Mouse (Mus musculus) limb, embryonic 10.5 days (tissue): ENCODE data around the gene Ccdc151. TPM values are rescaled to one million over a fixed set of nuclear protein-coding genes. Genes with fewer than 3 reads are reported as not detected.
A peak's percentile ranks its signal among the peaks of the same experiment; 100 is the strongest.

Experiments used
- DNase-seq: peaks from one replicate; pipeline ENCODE4 v3.0.0-alpha.2; 2017; ENCODE audit warnings: low spot score
- H3K27ac ChIP-seq: fragments of 300-500 bp; sonication (generic); 2 replicates; pipeline ENCODE4 v1.5.1; 2016; ENCODE audit warnings: mild to moderate bottlenecking
- H3K27me3 ChIP-seq: fragments of 300-500 bp; sonication (generic); 2 replicates; pipeline ENCODE4 v1.6.1; 2016; ENCODE audit warnings: low read depth, mild to moderate bottlenecking; ENCODE audit not compliant: poor library complexity, severe bottlenecking
- H3K36me3 ChIP-seq: fragments of 300-500 bp; sonication (generic); 2 replicates; pipeline ENCODE4 v1.6.1; 2016; ENCODE audit warnings: mild to moderate bottlenecking, moderate library complexity
- H3K4me1 ChIP-seq: fragments of 300-500 bp; sonication (generic); 2 replicates; pipeline ENCODE4 v1.6.1; 2016
- H3K4me3 ChIP-seq: fragments of 300-500 bp; sonication (generic); 2 replicates; pipeline ENCODE4 v1.5.1; 2016; ENCODE audit warnings: mild to moderate bottlenecking, moderate library complexity
- H3K9me3 ChIP-seq: fragments of 300-500 bp; sonication (generic); replicated peaks from 2 replicates; pipeline ENCODE4 v1.6.1; 2016; ENCODE audit warnings: mild to moderate bottlenecking
- WGBS: fragments of 180-500 bp; shearing (Covaris S2); methylation state at CpG from one replicate; pipeline ENCODE4 v1.1.7; 2016; 5-methylcytosine and 5-hydroxymethylcytosine counted together
- polyA plus RNA-seq: library from polyadenylated mRNA; unstranded; fragments of >200 nt; fragmentation: Nextera tagmentation; extraction: Ambion mirVana; gene quantifications from 2 replicates; pipeline ENCODE4 v1.2.1, GENCODE M21; 2016

Ccdc151 gene
- polyA plus RNA-seq, 1 experiment from 2014 or later = 2.0 TPM

DNA sequence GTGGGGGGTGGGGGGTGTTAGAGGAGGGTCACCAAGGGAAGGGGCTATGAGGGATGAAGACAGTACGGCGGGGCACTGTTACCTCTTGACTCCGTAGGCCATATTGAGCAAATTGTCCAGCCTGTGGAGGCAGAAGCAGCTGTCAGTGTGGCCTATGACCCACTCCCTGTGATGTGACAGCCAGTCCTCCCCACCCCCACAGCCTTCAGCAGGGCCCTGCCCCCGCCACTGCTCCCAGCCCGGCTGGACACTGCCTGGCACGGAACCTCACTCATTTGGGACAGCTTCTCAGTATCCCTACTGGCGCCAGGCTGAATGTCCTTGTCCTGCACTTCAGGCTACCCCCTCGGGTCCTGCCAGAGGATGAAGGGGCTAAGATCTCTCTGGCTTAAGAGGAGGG is 22.2 kb upstream of the Ccdc151 start:
- WGBS = 61% methylated on average over 8 of the region's 8 CpGs
- Histone ChIP-seq H3K27me3 (no peaks in the 10 kb centered on the region), H3K36me3 (no peaks in the 10 kb centered on the region), H3K4me1 (peaks cover 8% of the 10 kb centered on the region), H3K9me3 (no peaks in the 10 kb centered on the region), H3K4me3 (no peak overlapping the region), H3K27ac (no peak overlapping the region)
- DNase-seq = no peak

DNA sequence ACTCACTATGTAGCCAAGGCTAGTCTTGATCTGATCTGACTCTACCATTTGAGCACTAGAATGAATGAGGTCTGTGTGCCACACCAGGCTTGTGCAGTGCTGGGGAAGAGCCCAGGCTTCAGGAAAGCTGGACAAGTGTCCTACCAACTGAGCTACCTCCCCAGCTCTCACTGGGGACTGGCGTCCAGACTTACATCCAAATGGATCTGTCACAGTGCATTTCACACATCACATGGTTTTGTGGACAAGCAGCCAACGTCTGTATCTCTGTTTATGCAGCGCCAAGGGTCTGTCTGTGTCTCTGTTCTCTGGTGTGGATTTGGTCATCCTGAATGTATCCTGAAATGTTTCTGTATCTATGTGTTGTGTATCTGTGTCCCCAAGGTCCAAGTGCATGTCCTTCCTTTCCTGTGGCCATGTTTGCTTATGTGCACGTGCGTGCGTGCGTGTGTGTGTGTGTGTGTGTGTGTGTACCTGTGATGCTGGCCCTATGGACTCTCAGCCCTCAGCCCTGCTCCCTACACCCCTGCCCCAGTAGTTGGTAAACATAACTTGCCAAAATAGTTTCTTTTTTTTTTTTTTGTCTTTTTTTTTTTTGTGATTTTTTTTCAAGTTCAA is 14.9 kb upstream of the Ccdc151 start:
- no peak for DNase-seq
- 82% methylated on average over 7 of the region's 7 CpGs for WGBS
- no peak overlapping the region for H3K4me3 ChIP-seq
- H3K27me3 ChIP-seq = no peaks in the 10 kb centered on the region
- H3K9me3 ChIP-seq = no peaks in the 10 kb centered on the region
- peaks cover 32% of the 10 kb centered on the region for H3K36me3 ChIP-seq
- no peak overlapping the region for H3K27ac ChIP-seq
- no peaks in the 10 kb centered on the region for H3K4me1 ChIP-seq

DNA sequence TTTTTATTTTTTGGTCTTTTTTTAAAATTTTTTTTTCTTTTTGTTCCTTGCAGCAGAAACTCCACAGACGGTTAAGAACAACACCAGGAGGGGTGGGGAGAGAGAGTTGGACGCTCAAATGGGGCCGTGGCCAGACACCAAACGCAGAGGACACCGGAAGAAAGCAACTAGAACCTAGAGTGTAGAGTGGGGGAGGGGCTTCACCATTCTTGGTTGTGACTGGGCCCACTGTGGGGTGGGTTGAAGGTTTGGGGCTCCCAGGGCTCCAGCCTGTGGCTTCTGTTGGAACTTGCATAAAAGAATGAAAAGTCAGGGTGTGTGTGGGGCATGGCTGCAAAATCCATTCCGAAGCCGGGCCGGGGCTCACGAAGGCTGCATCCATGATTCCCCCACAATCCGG is 13.8 kb upstream of the Ccdc151 start:
- Histone ChIP-seq H3K27ac (0 out of 2 replicates have a peak overlapping the region, but pooled peaks have one; percentile 10), H3K9me3 (no peaks in the 10 kb centered on the region), H3K4me1 (no peaks in the 10 kb centered on the region), H3K36me3 (peaks cover 42% of the 10 kb centered on the region), H3K27me3 (no peaks in the 10 kb centered on the region), H3K4me3 (no peak overlapping the region)
- no peak for DNase-seq
- WGBS = 70% methylated on average over 10 of the region's 10 CpGs

DNA sequence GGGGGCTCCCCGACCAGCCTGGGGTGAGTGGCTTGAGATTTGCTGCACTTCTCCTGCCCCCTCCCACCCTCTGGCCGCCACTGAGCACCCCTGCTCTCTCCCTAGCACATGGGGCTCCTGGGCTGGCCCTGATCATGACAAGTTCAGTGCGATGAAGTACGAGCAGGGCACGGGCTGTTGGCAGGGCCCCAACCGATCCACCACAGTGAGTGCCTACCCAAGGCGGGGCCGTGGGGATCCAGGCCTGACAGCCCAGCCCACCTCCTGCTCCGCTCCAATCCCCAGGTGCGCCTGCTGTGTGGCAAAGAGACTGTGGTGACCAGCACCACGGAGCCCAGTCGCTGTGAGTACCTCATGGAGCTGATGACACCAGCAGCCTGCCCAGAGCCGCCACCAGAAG is 10.3 kb upstream of the Ccdc151 start:
- Histone ChIP-seq H3K27ac (no peak overlapping the region), H3K4me3 (no peak overlapping the region), H3K36me3 (peaks cover 77% of the 10 kb centered on the region), H3K9me3 (no peaks in the 10 kb centered on the region), H3K4me1 (no peaks in the 10 kb centered on the region), H3K27me3 (no peaks in the 10 kb centered on the region)
- 92% methylated on average over 13 of the region's 13 CpGs for WGBS
- no peak for DNase-seq

DNA sequence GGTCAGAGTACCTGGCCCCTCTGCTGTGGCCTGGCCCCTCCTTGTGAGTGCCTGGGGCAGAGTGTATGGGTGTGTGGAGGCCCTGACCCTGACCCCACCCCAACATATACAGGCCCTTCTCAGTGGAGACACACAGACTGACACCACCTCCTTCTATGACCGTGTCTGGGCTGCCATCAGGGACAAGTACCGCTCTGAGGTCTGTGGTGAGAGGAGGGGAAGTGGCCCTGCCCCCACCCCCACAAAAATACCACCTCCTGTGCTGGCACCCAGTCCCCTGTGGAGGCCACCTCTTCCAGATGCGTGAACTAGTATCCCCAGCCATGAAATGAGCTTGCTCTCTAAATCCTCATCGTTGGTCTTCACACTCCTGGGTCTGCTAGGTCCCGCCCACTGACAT is 8.6 kb upstream of the Ccdc151 start:
- DNase-seq = no peak
- Histone ChIP-seq H3K4me3 (no peak overlapping the region), H3K9me3 (no peaks in the 10 kb centered on the region), H3K36me3 (peaks cover 94% of the 10 kb centered on the region), H3K4me1 (0 out of 2 replicates have a peak, but pooled peaks cover 3% of the 10 kb centered on the region), H3K27ac (no peak overlapping the region), H3K27me3 (no peaks in the 10 kb centered on the region)
- 93% methylated on average over 5 of the region's 5 CpGs for whole genome bisulfite sequencing

DNA sequence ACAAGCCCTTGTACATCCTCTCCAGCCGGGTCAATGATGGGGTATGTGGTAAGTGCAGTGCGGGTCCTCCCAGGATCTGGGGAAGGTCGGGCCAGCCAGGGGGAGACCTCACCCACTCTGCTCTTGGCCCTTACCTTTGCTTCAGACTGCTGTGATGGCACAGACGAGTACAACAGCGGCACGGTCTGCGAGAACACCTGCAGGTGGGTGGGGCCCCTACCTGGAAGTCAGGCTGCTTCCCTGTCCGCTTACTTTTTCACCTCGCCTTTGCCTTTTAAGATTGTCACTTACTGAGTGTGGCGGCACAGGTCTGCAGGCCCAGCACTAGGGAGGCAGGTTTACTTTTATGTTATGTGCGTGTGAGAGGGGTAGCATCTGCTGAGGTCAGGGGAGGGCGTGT is 2.1 kb upstream of the Ccdc151 start:
- WGBS = 94% methylated on average over 12 of the region's 12 CpGs
- Histone ChIP-seq H3K27me3 (no peaks in the 10 kb centered on the region), H3K4me1 (peaks cover 30% of the 10 kb centered on the region), H3K9me3 (no peaks in the 10 kb centered on the region), H3K4me3 (no peak overlapping the region), H3K36me3 (peaks cover 58% of the 10 kb centered on the region), H3K27ac (no peak overlapping the region)
- DNase-seq = no peak

DNA sequence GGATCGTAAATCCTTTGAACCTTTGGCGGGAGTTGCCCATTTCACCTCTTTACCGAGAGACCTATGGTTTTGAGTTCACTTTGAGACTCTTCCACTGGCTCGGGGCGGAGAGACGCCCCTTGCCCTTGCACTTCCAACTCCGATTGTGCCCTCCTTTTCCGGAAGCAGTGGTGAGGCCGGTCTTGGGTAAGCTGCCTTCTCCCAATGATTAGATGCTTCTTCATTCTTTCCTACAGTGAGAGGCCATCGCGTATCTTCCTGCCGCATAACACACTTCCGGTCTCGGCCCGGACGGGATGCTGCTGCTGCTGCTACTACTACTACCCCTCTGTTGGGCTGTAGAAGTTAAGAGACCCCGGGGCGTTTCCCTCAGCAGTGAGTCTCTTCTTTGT is 725 bp upstream of the Ccdc151 start:
- peak overlapping the region; percentile 81 for H3K27ac ChIP-seq
- no peak for DNase-seq

DNA sequence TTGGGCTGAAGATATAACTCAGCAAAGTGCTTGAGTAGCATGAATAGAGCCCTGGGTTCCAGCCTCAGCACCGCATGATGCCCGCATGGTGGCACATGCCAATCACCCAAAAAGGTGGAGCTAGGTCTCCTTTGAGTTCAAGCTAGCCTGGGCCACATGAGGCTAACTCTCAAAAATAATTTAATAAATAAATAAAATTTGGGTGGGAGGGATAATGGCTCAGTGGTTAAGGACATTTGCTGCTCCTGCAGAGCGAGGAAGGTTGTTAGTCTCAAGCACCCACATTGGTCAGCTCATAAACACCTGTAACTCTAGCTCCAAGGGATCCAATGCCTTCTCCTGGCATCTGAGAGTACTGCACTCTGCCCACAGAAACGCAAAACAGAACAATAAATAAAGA is 801 bp downstream of the Ccdc151 start:
- Histone ChIP-seq H3K36me3 (peaks cover 30% of the 10 kb centered on the region), H3K9me3 (no peaks in the 10 kb centered on the region), H3K4me3 (peak overlapping the region; percentile 76; the same call in 1 of the 2 replicates), H3K4me1 (peaks cover 30% of the 10 kb centered on the region), H3K27me3 (0 out of 2 replicates have a peak, but pooled peaks cover 5% of the 10 kb centered on the region), H3K27ac (no peak overlapping the region; the same call in 1 of the 2 replicates)
- 85% methylated on average over 4 of the region's 4 CpGs for WGBS
- DNase-seq = no peak

More for the DNA sequence above, 725 bp upstream of the Ccdc151 start:
- no peaks in the 10 kb centered on the region for H3K9me3 ChIP-seq
- 1% methylated on average over 18 of the region's 18 CpGs for WGBS
- no peaks in the 10 kb centered on the region for H3K27me3 ChIP-seq
- peaks cover 45% of the 10 kb centered on the region for H3K36me3 ChIP-seq
- peaks cover 30% of the 10 kb centered on the region for H3K4me1 ChIP-seq
- peak overlapping the region; percentile 76 for H3K4me3 ChIP-seq

DNA sequence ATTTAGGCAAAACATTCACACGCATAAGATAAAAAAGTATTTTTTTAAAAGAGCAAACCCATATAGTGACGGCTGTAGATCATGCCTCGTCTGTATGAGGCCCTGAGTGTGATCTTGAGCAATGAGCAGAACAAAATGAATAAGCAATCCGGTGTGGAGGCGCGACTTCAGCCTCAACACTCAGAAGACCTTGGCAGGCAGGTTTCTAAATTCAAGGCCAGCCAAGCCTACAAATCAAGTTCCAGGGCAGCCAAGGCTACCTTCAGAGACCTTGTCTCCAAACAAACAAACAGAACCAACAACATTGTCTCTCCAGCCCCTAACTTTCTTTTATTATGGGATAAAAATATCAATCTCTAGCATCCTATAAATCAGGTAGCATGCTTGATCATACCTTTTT is 2.1 kb downstream of the Ccdc151 start:
- 0 out of 2 replicates have a peak, but pooled peaks cover 5% of the 10 kb centered on the region for H3K27me3 ChIP-seq
- H3K9me3 ChIP-seq = no peaks in the 10 kb centered on the region
- peaks cover 26% of the 10 kb centered on the region for H3K4me1 ChIP-seq
- H3K27ac ChIP-seq = no peak overlapping the region
- no peak overlapping the region for H3K4me3 ChIP-seq
- H3K36me3 ChIP-seq = peaks cover 16% of the 10 kb centered on the region
- no peak for DNase-seq
- 94% methylated on average over 6 of the region's 6 CpGs for WGBS

DNA sequence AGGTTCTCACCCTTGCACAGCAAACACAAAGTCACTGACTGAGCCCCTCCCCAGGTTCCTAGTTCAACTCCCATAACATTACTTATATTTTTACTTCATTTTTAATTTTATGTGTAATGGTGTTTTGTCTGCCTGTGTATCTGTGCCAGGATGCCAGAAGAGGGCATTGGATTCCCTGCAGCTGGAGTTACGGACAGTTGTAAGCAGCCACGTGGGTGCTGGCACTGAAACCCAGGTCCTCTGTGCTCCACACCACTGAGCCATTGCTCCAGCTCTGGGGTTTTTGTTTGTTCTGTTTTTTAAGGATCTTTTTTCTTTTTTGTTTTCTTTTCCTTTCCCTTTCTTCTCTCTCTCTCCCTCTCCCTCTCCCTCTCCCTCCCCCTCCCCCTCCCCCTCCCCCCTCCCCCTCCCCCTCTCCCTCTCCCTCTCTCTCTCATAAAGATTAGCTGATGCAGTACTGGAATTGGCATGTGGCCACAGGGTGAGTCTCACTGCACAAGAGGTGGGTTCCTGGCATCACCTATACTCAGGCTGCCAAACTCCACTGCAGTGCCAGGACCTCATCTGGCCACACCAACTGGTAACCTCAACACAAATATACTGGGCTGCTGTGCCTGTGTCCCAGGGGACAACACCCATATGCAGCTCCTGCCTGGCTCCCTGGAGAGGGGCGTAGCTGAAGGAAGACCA is 6.1 kb downstream of the Ccdc151 start:
- H3K27me3 ChIP-seq = peaks cover 38% of the 10 kb centered on the region
- H3K4me3 ChIP-seq = no peak overlapping the region
- H3K9me3 ChIP-seq = no peaks in the 10 kb centered on the region
- no peak overlapping the region for H3K27ac ChIP-seq
- WGBS = 82% methylated on average over 3 of the region's 3 CpGs
- H3K4me1 ChIP-seq = no peaks in the 10 kb centered on the region
- H3K36me3 ChIP-seq = no peaks in the 10 kb centered on the region
- no peak for DNase-seq

DNA sequence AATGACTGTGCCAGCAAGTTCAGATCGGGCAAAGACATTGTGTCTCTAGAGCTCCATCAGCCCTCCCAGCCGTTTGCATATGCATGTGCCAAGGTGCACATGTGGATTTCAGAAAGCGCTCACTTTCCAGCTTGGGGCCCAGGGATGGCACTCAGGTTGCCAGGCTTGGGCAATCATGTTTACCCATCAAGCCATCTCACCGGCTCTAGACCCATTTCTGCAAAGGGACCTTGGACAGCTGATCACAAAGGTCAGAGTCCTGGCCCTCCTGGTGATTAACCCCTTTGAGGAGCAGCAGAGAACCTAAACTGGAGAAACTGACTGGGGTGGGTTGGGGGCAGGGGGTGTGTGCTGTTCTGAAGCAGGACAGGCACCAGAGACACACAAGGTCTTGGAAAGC is 10.2 kb downstream of the Ccdc151 start:
- Histone ChIP-seq H3K4me1 (peaks cover 30% of the 10 kb centered on the region), H3K36me3 (no peaks in the 10 kb centered on the region), H3K27me3 (peaks cover 75% of the 10 kb centered on the region), H3K9me3 (no peaks in the 10 kb centered on the region), H3K4me3 (no peak overlapping the region), H3K27ac (no peak overlapping the region)
- WGBS = 79% methylated on average over 4 of the region's 4 CpGs
- no peak for DNase-seq

DNA sequence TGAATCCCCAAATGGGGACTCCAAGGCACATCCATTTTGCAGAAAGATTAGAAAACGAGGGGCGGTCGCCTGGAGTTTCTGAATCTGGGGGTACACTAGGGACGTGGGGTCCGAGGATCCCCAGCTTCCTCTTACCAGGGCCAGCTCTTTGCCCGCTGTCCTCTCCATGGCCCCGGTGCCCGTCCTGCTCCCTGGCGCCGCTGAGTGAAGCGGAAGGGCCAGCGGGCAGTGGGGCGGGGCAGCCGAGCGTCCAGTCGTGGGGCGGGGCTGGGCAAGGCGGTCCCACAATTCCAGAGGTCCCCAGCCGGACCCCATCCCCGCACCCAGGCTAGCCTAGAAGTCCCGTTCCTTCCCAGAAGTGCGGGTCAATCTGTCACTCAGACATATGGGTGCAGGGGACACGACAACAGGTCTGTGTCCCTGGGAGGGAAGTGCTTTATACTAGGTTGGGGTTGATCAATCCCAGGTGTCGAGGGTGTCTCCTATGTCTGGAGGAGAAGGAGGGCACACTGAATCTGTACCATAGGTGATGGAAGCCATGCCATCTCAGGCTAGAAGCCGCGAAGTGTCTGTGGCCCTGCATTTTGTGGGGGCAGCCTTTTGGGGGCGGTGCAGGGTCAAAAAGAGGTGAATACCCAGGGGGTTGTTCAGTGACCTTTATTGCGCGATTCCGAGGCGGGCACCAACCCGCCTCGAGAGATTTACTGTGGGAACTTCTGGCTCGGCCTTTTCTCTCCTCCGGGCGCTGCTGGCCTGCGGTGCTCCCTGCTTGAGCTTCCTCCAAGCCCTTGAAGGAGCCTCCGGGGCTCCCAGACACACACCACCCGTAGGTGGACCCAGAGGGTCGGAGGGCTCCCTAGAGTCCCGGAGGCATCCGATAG is 13.0 kb downstream of the Ccdc151 start, which contains the start of gene Rgl3:
Rgl3 (minus strand) TSS at position 217 of the 881 bp plus-strand sequence.
- under 1% methylated on average over 42 of the region's 42 CpGs for WGBS
- peak; percentile 76 for DNase-seq
- H3K4me3 ChIP-seq = peak within 1 kb of the TSS; percentile 59
- no peaks in the 10 kb centered on the region for H3K36me3 ChIP-seq
- peak within 1 kb of the TSS; percentile 40; the same call in 1 of the 2 replicates for H3K27ac ChIP-seq
- H3K27me3 ChIP-seq = peaks cover 95% of the 10 kb centered on the region
- H3K4me1 ChIP-seq = peaks cover 30% of the 10 kb centered on the region
- no peaks in the 10 kb centered on the region for H3K9me3 ChIP-seq
